Mouse (Mus musculus): ENCODE measurements around the gene Srek1.

The Srek1 gene

DNA sequence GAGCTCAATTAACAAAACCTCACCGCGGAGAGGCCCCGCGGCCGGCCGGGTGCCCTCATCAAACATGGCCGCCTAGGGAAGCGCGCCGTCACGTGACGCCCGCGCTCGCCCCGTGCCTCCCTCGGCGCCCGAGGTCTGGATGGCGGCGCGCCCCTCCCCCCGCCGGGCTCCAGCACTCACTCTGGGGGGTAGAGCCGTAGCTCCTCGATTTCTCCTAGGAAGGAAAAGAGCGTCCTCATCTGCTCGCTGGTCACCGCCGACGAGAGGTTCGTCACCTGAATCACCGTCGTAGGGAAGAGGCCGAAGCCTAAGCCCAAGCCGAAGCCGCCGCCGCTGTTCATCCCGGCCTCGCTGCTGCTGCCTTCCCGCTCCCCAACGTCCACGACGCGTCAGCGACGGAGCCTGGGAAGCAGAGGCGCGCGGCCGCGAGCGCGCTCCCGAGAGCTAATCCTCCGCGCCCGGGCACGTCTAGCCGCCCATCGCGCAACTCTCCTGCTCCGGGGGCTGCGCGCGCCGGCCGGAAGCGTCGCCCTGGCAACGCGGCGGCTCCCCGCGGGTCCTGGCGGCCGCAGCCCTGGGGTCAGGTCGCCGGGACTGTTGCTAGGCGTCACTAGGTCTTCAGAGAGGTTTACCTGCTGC lies at the start of gene Srek1:
Gene Srek1 (minus strand): TSS at position 490 of the 639 bp plus-strand sequence.
- peak; percentile 89 for DNase-seq (ENCODE audit: low read depth)

DNA sequence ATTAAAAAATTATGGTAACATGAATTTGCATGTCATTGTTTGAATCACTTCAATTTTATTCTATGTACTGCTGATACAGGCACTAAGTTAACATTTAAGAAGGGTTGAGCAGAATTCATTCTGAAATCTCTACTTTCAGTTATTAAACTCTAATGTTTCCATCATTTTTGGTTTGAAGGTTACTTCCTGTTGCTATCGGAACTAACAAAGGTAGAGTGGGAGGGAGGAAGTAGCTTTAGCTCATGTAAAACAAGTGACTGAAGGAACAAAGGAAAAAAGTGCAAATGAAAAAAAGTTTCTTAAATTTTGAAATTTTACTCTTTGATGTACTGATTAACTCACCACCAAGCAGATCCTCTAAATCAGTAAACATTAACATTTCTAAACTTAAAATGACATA lies 47.9 kb upstream of the Srek1 start:
- DNase-seq (ENCODE audit: low read depth), result no peak

GRCm38 (mm10) chr13:103819377-103819776 lies 45.0 kb upstream of the Srek1 start:
- DNase-seq (ENCODE audit: low read depth), result no peak

DNA sequence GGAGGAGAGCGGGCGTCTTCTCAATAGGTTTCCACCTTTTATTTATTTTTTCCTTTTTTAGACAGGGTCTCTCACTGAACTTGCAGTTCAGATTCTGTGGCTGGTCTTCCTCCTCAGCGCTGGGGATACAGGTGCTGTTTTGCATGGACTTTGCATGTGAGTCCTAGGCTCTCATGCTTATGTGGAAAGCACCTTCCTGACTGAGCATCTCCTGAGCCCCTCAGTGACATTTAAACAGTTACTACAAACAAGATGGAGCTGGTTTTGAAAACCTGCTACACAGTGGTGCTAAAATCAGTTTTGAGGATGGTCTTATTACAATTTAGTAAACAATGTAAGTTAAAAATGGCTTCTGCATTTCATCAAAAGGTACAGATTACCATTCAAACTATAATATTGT lies 43.5 kb upstream of the Srek1 start:
- no peak for DNase-seq (ENCODE audit: low read depth)

GRCm38 (mm10) chr13:103807464-103807863 lies 33.1 kb upstream of the Srek1 start:
- DNase-seq (ENCODE audit: low read depth), result no peak

DNA sequence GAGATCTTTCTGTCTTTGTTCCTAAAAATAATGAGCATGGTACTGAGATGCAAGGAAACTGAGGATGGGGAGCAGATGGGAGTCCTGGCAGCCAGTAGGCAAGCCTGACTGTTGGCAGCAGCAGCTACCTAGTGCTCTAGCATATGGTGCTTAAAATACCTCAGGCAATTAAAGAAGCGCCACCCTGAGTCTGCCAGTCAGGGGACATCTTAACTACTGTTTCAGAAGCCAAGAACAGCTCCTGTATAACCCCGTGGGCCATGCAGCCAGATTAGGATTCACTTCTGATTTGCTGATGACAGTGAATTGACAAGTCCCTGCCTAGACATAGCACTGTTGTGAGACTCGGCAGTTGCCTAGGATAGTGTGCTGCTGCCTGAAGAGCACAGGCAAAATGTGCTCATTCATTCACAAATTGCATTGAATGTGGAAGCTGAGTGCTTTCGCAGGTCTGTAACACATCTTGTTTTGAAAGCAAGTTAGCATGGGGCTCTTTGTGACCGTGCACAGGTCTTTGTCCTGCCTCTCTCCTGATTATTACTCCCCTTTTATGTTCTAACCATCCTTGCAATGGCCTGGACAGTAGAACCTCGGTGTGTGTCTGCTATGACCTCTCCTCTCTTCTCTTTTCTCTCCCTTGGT lies 31.9 kb upstream of the Srek1 start:
- no peak for DNase-seq (ENCODE audit: low read depth)

- no peak for DNase-seq (ENCODE audit: low read depth)
These were observed 29.3 kb upstream of the Srek1 start for GRCm38 (mm10) chr13:103803721-103804120.

DNA sequence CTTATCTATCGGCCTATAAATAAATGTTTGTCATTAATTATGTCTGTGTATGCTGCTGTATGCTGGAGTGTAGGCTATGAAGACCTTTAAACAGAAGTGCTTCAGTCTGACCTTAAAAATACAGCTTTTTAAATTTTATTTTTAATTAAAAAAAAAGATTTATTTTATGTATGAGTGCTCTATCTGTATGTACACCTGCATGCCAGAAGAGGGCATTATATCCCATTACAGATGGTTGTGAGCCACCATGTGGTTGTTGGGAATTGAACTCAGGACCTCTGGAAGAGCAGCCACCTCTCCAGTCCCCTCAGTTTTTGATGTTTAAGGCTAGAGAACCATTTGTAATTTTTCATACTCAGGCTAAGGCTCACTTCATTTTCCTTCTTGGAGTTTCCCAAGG lies 26.6 kb upstream of the Srek1 start:
- no peak for DNase-seq (ENCODE audit: low read depth)

DNA sequence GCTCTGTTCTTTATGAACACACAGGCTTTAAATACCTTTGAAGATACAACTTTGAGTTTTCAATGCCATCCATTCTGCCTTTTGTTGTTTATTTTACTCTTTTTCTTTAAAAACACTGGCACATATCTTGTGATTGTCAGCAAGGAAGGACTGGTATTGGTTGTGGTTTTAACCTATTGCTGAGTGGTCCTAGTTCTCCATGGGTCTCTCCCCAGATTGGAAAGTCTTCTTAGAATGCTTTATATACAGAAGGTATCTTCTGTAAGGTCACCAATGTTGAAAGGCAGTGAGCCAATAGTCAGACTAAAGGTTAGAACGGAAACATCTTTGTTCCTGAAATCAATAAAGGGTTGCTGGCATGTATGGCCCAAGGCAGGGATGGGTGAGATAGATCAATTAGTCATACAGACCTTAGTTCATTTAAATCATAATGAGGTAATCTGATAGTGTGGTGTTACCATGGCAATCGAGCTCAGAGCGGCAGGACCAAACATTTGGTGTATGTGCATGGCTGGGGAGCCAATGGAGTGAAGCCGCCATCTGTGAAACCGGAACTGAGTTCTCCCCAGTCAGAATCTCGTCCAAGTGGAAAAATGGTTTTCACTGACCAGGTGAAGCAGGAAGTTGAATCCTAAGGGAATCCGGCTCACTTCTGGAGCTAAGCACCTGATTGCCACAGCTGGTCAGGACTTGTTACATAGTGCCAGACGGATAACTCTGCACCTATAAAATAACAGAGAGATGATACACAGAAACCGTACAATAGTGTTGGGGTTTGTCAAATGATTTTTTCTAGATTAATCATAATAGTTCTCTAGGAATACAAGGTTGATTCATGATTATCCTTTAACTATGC lies 20.5 kb upstream of the Srek1 start:
- DNase-seq (ENCODE audit: low read depth), result no peak

- peak; percentile 83 for DNase-seq (ENCODE audit: low read depth)
These were observed 5.6 kb upstream of the Srek1 start for GRCm38 (mm10) chr13:103779922-103780585.

DNA sequence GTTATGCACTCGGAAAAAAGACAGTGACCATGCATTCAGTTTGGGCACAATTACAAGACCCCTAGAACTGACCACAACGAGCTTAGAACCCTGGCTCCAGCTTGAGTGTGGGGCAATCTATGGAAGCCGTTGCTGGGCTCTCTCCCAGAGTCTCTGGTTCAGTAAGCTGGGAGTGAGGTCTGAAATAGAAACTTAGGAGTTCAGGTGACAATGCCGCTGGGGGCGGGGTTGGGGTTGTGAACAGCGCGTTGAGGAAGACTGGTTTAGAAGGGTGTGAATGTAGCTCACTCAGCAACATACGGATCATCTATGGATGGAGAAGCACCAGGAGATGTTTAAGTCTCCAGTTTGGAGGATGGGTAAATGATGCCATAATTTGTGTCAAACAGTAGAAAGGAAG lies 2.7 kb upstream of the Srek1 start:
- DNase-seq (ENCODE audit: low read depth), result no peak

- no peak for DNase-seq (ENCODE audit: low read depth)
These were observed 845 bp downstream of the Srek1 start for GRCm38 (mm10) chr13:103773407-103774118.

- peak; percentile 11 for DNase-seq (ENCODE audit: low read depth)
These were observed 1.5 kb downstream of the Srek1 start for GRCm38 (mm10) chr13:103772917-103773316.

DNA sequence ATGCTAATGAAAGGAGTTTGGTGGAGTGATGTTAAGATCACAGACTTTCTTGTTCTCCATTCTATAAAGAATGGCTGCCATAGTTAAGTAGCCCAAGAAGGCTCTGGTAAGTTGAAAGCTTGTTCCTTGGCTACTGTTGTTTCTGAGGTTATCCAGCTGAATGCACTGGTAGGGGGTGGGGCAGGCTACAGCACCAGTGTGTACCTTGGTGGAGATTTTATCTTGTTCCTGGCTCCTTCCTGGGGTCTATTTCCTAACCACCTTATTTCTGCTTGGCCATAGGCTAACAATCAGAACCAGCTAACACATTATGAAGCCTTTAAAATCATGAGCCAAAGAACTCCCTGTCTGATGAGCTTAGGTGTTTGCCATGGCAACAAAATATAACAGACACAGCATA lies 3.6 kb downstream of the Srek1 start:
- DNase-seq (ENCODE audit: low read depth), result peak; percentile 12

GRCm38 (mm10) chr13:103767935-103768334 lies 6.5 kb downstream of the Srek1 start:
- DNase-seq (ENCODE audit: low read depth), result no peak

- no peak for DNase-seq (ENCODE audit: low read depth)
These were observed 10.8 kb downstream of the Srek1 start for GRCm38 (mm10) chr13:103763640-103764039.

GRCm38 (mm10) chr13:103761971-103762370 lies 12.4 kb downstream of the Srek1 start:
- no peak for DNase-seq (ENCODE audit: low read depth)

DNA sequence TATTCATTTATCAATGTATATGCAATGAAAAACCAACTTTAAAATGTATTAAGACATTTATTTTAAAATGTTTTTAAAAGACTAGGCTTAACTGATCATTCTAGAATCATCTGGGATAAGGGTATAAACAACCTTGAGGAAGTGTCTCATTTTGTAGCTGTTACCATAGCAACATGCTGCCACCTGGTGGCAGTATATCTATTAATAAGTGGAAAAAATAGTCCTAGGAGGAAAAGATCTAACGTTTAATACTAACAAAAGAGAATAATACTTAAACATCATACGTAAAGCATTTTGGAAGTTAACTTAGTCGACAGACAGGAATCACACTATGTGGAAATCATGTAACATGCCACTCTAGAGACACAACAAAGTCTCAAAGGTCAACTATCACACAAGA lies 23.0 kb downstream of the Srek1 start:
- DNase-seq (ENCODE audit: low read depth), result peak; percentile 69

- DNase-seq (ENCODE audit: low read depth), result no peak
These were observed 28.7 kb downstream of the Srek1 start for GRCm38 (mm10) chr13:103745688-103746087.

DNA sequence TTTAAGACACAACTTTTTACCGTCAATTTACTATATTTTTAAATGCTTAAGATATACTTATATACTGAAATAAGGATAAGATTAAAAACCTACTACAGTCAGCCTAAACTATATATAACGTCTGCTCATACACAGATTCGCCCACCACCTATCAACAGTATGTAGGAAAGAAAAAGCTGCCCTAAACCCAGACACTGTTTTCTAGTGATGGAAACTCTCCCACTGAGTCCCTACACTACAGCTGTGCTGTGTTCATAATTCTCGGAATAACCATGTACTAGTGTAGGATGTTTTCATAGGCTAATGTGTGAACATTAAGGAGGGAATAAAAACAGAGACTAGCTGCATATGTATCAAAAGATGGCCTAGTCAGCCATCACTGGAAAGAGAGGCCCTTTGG lies 29.2 kb downstream of the Srek1 start:
- DNase-seq (ENCODE audit: low read depth), result no peak

DNA sequence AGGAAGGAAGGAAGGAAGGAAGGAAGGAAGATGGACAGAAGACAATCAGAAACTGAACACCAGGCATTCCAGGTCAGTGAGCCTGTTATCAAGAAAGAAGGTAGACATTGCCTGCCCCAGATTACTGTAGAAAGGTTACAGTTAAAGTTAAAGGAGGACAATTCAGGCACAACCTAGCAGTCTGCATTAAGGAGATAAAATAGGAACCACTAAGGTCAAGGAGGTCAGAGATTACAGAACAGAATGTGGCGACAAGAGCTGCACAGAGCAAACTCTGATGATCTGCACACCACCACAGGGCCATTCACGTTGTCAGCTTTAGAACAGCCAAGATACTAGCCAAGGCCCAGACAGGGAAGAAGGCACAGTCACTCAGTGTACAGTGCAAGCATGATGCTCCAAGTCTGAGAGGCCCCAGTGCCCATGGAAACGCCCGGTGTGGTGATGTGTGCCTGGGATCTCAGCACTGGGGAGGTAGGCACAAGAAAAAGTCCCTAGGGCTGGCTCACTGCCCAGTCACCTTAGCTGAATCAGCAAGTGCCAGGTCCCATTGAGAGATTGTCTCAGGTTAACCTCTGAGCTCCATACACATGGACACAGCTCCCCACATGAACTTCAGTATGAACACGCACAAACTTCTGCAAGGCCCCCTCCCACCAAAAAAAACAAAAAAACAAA lies 38.9 kb downstream of the Srek1 start:
- no peak for DNase-seq (ENCODE audit: low read depth)
